Comparison of ENCODE assay signal across 8 mouse cellular contexts in the genomic region with DNA sequence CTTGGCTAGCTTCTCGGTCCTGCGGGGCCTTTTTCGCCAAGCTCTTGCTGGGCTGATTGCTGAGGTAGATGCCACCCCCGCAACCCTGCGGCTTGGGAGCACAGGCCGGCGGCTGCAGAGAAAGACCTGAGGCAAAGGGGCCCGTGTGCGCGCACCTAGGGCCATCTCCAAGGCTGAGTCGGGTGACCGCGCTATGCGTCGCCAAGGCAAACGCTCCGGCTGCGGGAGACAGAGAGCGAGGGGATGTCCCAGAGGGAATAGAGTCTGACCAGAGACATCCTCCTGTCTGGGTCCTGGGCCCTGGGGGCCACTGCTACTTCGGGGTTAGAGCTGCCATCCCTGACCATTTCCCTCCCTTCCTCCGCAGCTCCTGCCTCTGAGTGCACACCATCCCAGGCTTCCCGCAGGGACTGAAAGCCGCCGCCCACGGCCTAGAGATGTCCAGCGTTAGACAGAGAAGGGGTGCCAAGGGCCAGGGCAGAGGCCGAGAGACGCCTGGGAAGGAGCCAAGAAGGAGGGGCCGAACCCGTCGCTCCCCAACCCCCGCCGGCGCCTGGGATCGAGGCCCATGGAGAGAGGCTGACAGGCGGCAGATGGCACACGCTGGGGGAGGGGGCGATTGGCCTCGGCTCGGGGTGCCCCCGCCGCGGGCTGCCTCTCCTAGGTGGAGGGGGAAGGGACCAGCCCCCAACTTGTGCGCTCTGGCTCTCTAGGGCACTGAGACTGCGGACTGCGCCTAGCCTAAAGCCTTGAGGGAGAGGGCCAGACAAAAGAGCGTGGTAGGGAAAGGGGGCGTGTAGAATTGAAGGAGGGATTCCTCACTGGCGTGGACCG. TPM values are rescaled to one million over a fixed set of nuclear protein-coding genes. Genes with fewer than 3 reads are reported as not detected.
A peak's percentile ranks its signal among the peaks of the same experiment; 100 is the strongest.
DNase-seq lines count a peak whose midpoint lies in the region; ATAC-seq lines count a peak whose summit lies in the region.

No protein-coding gene starts in this region.

- peak overlapping the region; percentile 80 for H3K4me3 ChIP-seq in intestine, embryonic 16.5 days (ENCODE audit: low read length)
- 0 out of 2 replicates have a peak overlapping the region, but pooled peaks have one; percentile 1 for H3K4me3 ChIP-seq in liver, embryonic 15.5 days (replicated peaks)
- peak overlapping the region; percentile 29 for H3K4me3 ChIP-seq in neural tube, embryonic 14.5 days (ENCODE audit: low read depth, low read length)

- no peaks in the 10 kb centered on the region for H3K36me3 ChIP-seq in intestine, embryonic 16.5 days (ENCODE audit: control insufficient read depth, insufficient read depth, low read length)
- no peaks in the 10 kb centered on the region for H3K36me3 ChIP-seq in liver, embryonic 15.5 days (replicated peaks)
- H3K36me3 ChIP-seq in neural tube, embryonic 14.5 days (ENCODE audit: control insufficient read depth, insufficient read depth, low read length): no peaks in the 10 kb centered on the region

- peak; percentile 27 to 30 for DNase-seq in left cerebral cortex, postnatal 36 days (ENCODE audit: low spot score in 2 of 2)
- DNase-seq in left cerebral cortex, adult 8-10 months (ENCODE audit: low spot score in 2 of 2): no peak
- DNase-seq in cerebellum, postnatal 10 days: peak; percentile 93 to 97
- DNase-seq in gastrocnemius, postnatal 4 days (ENCODE audit: low spot score in 2 of 2): peak; percentile 44 to 68
- DNase-seq in adipocyte (ENCODE audit: low spot score): no peak

- H3K9ac ChIP-seq in intestine, embryonic 16.5 days (ENCODE audit: low read depth, low read length): peak overlapping the region; percentile 53
- no peak overlapping the region for H3K9ac ChIP-seq in liver, embryonic 15.5 days
- peak overlapping the region; percentile 39; the same call in 1 of the 2 replicates for H3K9ac ChIP-seq in neural tube, embryonic 14.5 days (replicated peaks; ENCODE audit: low read depth, low read length)

- H3K4me1 ChIP-seq in intestine, embryonic 16.5 days (ENCODE audit: control insufficient read depth, insufficient read depth, low read length): peaks cover 24% of the 10 kb centered on the region
- peaks cover 15% of the 10 kb centered on the region; the same call in 1 of the 2 replicates for H3K4me1 ChIP-seq in liver, embryonic 15.5 days (replicated peaks)
- H3K4me1 ChIP-seq in neural tube, embryonic 14.5 days (ENCODE audit: control insufficient read depth, insufficient read depth, low read length): peaks cover 25% of the 10 kb centered on the region

- intact Hi-C loops in left cerebral cortex, postnatal 36 days (cut with DNase I): loop anchor here (5.0 kb wide), 3 partner anchors 60 to 295 kb away; no protein-coding TSS in a partner anchor

- peaks cover 36% of the 10 kb centered on the region for H3K27me3 ChIP-seq in intestine, embryonic 16.5 days (replicated peaks; ENCODE audit: control insufficient read depth, insufficient read depth, low read length)
- peaks cover 80% of the 10 kb centered on the region for H3K27me3 ChIP-seq in liver, embryonic 15.5 days
- no peaks in the 10 kb centered on the region for H3K27me3 ChIP-seq in neural tube, embryonic 14.5 days (ENCODE audit: control insufficient read depth, insufficient read depth, low read length)

- H3K27ac ChIP-seq in intestine, embryonic 16.5 days (ENCODE audit: low read length): no peak overlapping the region
- no peak overlapping the region for H3K27ac ChIP-seq in liver, embryonic 15.5 days (replicated peaks)
- H3K27ac ChIP-seq in neural tube, embryonic 14.5 days (ENCODE audit: low read depth, low read length): no peak overlapping the region

- peak overlapping the region; percentile 96 for H3K4me2 ChIP-seq in intestine, embryonic 16.5 days (ENCODE audit: low read depth, low read length)
- H3K4me2 ChIP-seq in liver, embryonic 15.5 days: peak overlapping the region; percentile 38
- H3K4me2 ChIP-seq in neural tube, embryonic 14.5 days (ENCODE audit: low read depth, low read length): peak overlapping the region; percentile 95

- no peak for ATAC-seq in intestine, embryonic 16.5 days
- ATAC-seq in liver, embryonic 15.5 days (ENCODE audit: insufficient read depth): no peak
- 0 out of 2 replicates have a peak, but pooled peaks have one; percentile 1 for ATAC-seq in neural tube, embryonic 14.5 days (ENCODE audit: low read depth)

- no peaks in the 10 kb centered on the region for H3K9me3 ChIP-seq in intestine, embryonic 16.5 days (ENCODE audit: control insufficient read depth, low read length)
- H3K9me3 ChIP-seq in liver, embryonic 15.5 days (replicated peaks): no peaks in the 10 kb centered on the region
- no peaks in the 10 kb centered on the region for H3K9me3 ChIP-seq in neural tube, embryonic 14.5 days (ENCODE audit: control insufficient read depth, low read length)

- WGBS in intestine, embryonic 16.5 days: under 1% methylated on average over 48 of the region's 50 CpGs
- WGBS in liver, embryonic 15.5 days (ENCODE audit: insufficient replicate concordance): 1% methylated on average over 50 of the region's 50 CpGs
- under 1% methylated on average over 43 of the region's 50 CpGs for WGBS in neural tube, embryonic 14.5 days

RNA-seq across cellular contexts. Expression of a gene that starts 2.5 kb away (rescaled TPM):
- 10 to 100 TPM; 27.1 to 29.8 TPM for total RNA-seq in left cerebral cortex, postnatal 36 days (2021)
- 10 to 100 TPM; 30.7 to 35.6 (median 33.9) TPM for total RNA-seq in left cerebral cortex, adult 8-10 months (2022)
- 10 to 100 TPM; 31.4 to 36.4 TPM for total RNA-seq in gastrocnemius, postnatal 4 days (2021)
- 2.4 and 2.5 TPM in 2 replicates for polyA plus RNA-seq in intestine, embryonic 16.5 days (2015; fragmentation: Nextera tagmentation; extraction: Ambion mirVana)
- 0.30 and 0.39 TPM in 2 replicates for polyA plus RNA-seq in liver, embryonic 15.5 days (2015; fragmentation: Nextera tagmentation; extraction: Ambion mirVana)
- polyA plus RNA-seq in neural tube, embryonic 14.5 days (2014; fragmentation: Nextera tagmentation; extraction: Ambion mirVana): 35.0 and 43.6 TPM in 2 replicates

Comparison
In these comparisons a context has a peak if more than half of its experiments do, and no peak if none do; other contexts are left out.
1. DNase-seq: peak in left cerebral cortex, postnatal 36 days (2 of 2), cerebellum, postnatal 10 days (2 of 2) and gastrocnemius, postnatal 4 days (2 of 2); none in left cerebral cortex, adult 8-10 months (0 of 2) and adipocyte (single experiment).
2. H3K4me2 ChIP-seq: peak in every context shown above with its lines; median percentile 96 in intestine, embryonic 16.5 days; 95 in neural tube, embryonic 14.5 days; 38 in liver, embryonic 15.5 days.
3. H3K4me3 ChIP-seq: peak in every context shown above with its lines; median percentile 80 in intestine, embryonic 16.5 days; 29 in neural tube, embryonic 14.5 days; 1 in liver, embryonic 15.5 days.